Mouse (Mus musculus) midbrain, embryonic 16.5 days (tissue): ENCODE measurements around the gene Kifc3. TPM values are rescaled to one million over a fixed set of nuclear protein-coding genes. Genes with fewer than 3 reads are reported as not detected.

Experiments
- ATAC-seq: fragments of 200-750 bp; cut with Nextera tagmentation; 2 replicates; pipeline ENCODE4 v1.8.0; 2017; ENCODE audit warnings: moderate TSS enrichment
- H3K27ac ChIP-seq: fragments of 300-500 bp; sonication (generic); 2 replicates; pipeline ENCODE4 v1.5.1; 2014; ENCODE audit warnings: mild to moderate bottlenecking, low read length, mixed read lengths
- H3K27me3 ChIP-seq: fragments of 300-500 bp; sonication (generic); 2 replicates; pipeline ENCODE4 v1.6.1; 2014; ENCODE audit warnings: low read depth, low read length, mixed read lengths; ENCODE audit not compliant: control insufficient read depth, insufficient read depth
- H3K36me3 ChIP-seq: fragments of 300-500 bp; sonication (generic); 2 replicates; pipeline ENCODE4 v1.6.1; 2014; ENCODE audit warnings: mild to moderate bottlenecking, low read length, moderate library complexity, mixed read lengths; ENCODE audit not compliant: control insufficient read depth, insufficient read depth
- H3K4me1 ChIP-seq: fragments of 300-500 bp; sonication (generic); 2 replicates; pipeline ENCODE4 v1.6.1; 2014; ENCODE audit warnings: mild to moderate bottlenecking, low read length, mixed read lengths; ENCODE audit not compliant: control insufficient read depth, insufficient read depth
- H3K4me2 ChIP-seq: fragments of 300-500 bp; sonication (generic); 2 replicates; pipeline ENCODE4 v1.6.1; 2014; ENCODE audit warnings: mild to moderate bottlenecking, low read length, mixed read lengths
- H3K4me3 ChIP-seq: fragments of 300-500 bp; sonication (generic); 2 replicates; pipeline ENCODE4 v1.5.1; 2014; ENCODE audit warnings: low read depth, mild to moderate bottlenecking, low read length, moderate library complexity, mixed read lengths
- H3K9ac ChIP-seq: fragments of 300-500 bp; sonication (generic); 2 replicates; pipeline ENCODE4 v1.6.1; 2014; ENCODE audit warnings: low read depth, low read length, mixed read lengths
- H3K9me3 ChIP-seq: fragments of 300-500 bp; sonication (generic); replicated peaks from 2 replicates; pipeline ENCODE4 v1.6.1; 2014; ENCODE audit warnings: mild to moderate bottlenecking, low read length, mixed read lengths; ENCODE audit not compliant: control insufficient read depth, poor library complexity, severe bottlenecking
- WGBS: fragments of 180-500 bp; shearing (Covaris S2); extraction: QIAGEN DNeasy Blood & Tissue Kit; methylation state at CpG from one replicate; pipeline ENCODE4 v1.1.7; 2014; 5-methylcytosine and 5-hydroxymethylcytosine counted together
- polyA plus RNA-seq: library from polyadenylated mRNA; unstranded; fragments of >200 nt; fragmentation: Nextera tagmentation; extraction: Ambion mirVana; gene quantifications from 2 replicates; pipeline ENCODE4 v1.2.1, GENCODE M21; 2015

Kifc3 gene
- polyA plus RNA-seq, 1 experiment from 2014 or later = 31.1 TPM

DNA sequence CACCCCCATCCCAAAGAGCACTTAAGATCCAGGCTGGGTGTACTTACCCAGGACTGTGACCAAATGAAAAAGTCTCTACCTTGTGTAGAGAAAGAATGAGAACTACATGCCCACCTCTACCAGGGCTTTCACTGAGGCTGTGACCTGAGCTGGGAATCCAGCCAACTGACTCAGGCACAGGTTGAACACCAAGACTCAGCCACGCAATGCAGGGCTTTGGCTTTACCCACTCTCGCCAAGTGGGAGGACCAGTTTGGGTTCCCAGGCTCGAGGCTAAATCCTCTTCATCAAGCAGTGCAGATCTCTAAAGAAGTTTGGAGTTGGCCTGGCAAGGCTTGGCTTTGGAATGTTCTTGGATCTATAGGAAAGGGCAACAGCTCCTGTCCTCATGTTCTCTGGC, 127.1 kb downstream of the Kifc3 start:
- Histone ChIP-seq H3K36me3 (no peaks in the 10 kb centered on the region), H3K9me3 (no peaks in the 10 kb centered on the region), H3K27me3 (no peaks in the 10 kb centered on the region), H3K9ac (no peak overlapping the region), H3K4me2 (no peak overlapping the region), H3K4me1 (peaks cover 2% of the 10 kb centered on the region; the same call in 1 of the 2 replicates), H3K4me3 (no peak overlapping the region), H3K27ac (no peak overlapping the region)
- ATAC-seq = no peak
- WGBS = 79% methylated on average over 3 of the region's 3 CpGs

DNA sequence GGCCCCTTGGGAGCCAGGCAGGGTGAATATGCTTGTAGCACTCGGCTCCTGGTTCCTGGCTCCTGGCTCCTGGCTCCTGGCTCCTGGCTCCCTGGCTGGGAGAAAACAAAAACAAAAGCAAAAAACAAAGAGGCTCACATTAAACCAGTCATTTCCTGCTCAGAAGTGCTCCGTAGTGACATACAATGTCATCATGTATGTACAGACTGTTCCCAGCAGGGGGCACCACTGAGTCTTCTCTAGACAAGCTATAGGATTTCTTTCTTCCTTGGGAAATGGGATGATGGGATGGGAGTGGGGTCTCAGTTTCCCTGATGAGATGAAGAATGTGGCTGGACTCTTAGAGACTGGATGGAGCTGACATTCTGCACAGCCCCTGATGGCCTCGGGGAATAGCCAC, 135.0 kb downstream of the Kifc3 start:
- no peak overlapping the region for H3K4me2 ChIP-seq
- no peaks in the 10 kb centered on the region for H3K36me3 ChIP-seq
- no peak overlapping the region for H3K27ac ChIP-seq
- ATAC-seq = no peak
- H3K9me3 ChIP-seq = no peaks in the 10 kb centered on the region
- WGBS = 54% methylated on average over 3 of the region's 3 CpGs
- no peak overlapping the region for H3K9ac ChIP-seq
- H3K4me3 ChIP-seq = no peak overlapping the region
- no peaks in the 10 kb centered on the region for H3K27me3 ChIP-seq
- H3K4me1 ChIP-seq = no peaks in the 10 kb centered on the region

DNA sequence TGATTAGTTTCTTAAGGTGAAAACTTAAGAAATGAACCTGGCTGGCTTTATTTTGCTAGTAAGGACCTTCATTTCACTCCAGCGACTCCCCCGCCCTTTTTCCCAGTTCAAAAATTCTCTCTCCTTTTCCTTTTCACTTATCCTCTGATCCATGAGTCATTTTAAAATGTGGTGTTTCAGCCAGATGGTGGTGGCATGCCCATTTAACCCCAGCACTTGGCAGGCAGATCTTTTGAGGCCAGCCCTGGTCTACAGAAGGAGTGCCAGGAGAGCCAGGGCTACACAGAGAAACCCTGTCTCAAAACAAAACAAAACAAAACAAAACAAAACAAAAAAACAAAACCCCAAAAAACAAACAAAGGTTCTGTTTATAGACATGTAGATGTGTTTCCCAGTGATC, 138.1 kb downstream of the Kifc3 start:
- Histone ChIP-seq H3K4me2 (no peak overlapping the region), H3K27me3 (no peaks in the 10 kb centered on the region), H3K9ac (no peak overlapping the region), H3K36me3 (no peaks in the 10 kb centered on the region), H3K9me3 (no peaks in the 10 kb centered on the region), H3K4me1 (no peaks in the 10 kb centered on the region), H3K4me3 (no peak overlapping the region), H3K27ac (no peak overlapping the region)
- ATAC-seq = no peak
- WGBS = 91% methylated on average over 2 of the region's 2 CpGs

DNA sequence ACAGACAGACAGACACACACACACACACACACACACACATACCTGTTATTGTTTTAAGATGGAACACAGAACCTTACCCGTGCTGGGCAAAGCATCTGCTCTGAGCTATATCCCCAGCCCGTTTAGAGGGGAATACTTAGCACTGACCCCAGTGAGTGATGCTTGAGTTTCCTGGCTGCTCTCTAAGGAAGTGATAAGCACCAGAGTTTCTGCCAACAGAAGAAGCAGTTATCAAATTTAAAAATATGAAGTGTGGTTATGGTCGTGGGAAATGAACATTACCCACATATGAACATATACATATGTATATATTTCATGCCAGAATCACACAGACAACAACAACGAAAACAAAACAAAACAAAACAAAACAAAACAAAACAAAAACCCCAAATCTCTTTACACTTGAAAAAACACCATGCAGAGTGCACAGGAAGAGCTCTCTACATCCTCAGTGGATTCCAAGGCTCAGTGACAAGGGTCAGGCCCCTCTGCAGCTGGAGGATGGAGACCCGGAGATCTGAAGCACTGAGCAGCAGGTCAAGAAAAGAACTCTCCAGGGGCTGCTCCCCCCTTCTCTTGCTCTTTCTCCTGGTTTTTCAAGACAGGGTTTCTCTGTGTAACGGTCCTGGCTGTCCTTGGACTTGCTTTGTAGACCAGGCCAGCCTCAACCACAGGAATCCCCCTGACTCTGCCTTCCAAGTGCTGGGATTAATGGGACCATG, 142.6 kb downstream of the Kifc3 start:
- H3K4me1 ChIP-seq = no peaks in the 10 kb centered on the region
- no peak for ATAC-seq
- no peaks in the 10 kb centered on the region for H3K9me3 ChIP-seq
- no peak overlapping the region for H3K4me2 ChIP-seq
- H3K27me3 ChIP-seq = no peaks in the 10 kb centered on the region
- WGBS = 70% methylated on average over 6 of the region's 6 CpGs
- no peak overlapping the region for H3K9ac ChIP-seq
- no peak overlapping the region for H3K4me3 ChIP-seq
- no peaks in the 10 kb centered on the region for H3K36me3 ChIP-seq
- H3K27ac ChIP-seq = no peak overlapping the region

DNA sequence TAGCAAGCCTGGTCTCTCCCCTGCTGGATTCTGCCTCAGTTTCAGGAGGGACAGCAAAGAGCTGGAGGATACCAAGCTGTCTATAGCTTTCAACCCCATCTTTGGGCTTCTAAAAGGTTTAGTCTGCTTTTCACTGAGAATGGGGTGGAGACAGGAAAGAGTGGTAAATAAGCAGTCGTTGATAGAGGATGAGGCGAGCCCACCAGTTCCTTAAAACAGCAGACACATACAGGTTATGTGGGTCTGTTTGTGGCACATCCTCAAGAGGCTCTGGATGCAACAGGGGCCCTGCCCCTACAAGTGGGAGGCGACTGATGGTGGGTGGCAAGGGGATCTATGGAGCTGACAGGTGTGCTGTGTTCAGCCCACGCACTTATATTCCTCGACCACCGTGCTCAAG, 144.0 kb downstream of the Kifc3 start:
- H3K4me2 ChIP-seq = no peak overlapping the region
- H3K9me3 ChIP-seq = no peaks in the 10 kb centered on the region
- H3K4me3 ChIP-seq = no peak overlapping the region
- no peak for ATAC-seq
- H3K27ac ChIP-seq = no peak overlapping the region
- no peak overlapping the region for H3K9ac ChIP-seq
- WGBS = 83% methylated on average over 6 of the region's 6 CpGs
- no peaks in the 10 kb centered on the region; the same call in 1 of the 2 replicates for H3K27me3 ChIP-seq
- H3K4me1 ChIP-seq = no peaks in the 10 kb centered on the region
- no peaks in the 10 kb centered on the region for H3K36me3 ChIP-seq

DNA sequence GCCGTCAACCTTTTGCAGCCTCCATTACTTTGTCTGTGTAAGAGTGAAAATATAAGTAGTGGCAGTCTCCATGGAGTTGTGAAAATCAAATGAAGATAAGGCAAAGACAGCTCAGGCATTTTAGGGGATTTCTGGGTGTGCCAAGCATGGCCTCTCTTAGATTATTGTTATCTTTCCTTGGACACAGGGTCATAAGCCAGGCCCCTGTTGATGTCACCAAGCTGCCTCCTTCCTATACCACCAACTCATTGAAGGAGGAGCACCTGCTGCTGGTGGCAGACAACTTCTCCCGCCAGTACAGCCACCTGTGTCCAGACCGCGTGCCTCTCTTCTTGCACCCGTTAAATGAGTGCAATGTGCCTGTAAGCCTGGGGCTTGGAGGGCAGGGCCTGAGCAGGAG, 146.2 kb downstream of the Kifc3 start:
- no peak for ATAC-seq
- no peak overlapping the region for H3K4me3 ChIP-seq
- H3K4me1 ChIP-seq = no peaks in the 10 kb centered on the region
- H3K36me3 ChIP-seq = no peaks in the 10 kb centered on the region
- no peak overlapping the region for H3K9ac ChIP-seq
- WGBS = 91% methylated on average over 5 of the region's 5 CpGs
- no peaks in the 10 kb centered on the region for H3K9me3 ChIP-seq
- H3K27me3 ChIP-seq = no peaks in the 10 kb centered on the region; the same call in 1 of the 2 replicates
- H3K4me2 ChIP-seq = no peak overlapping the region
- no peak overlapping the region for H3K27ac ChIP-seq

DNA sequence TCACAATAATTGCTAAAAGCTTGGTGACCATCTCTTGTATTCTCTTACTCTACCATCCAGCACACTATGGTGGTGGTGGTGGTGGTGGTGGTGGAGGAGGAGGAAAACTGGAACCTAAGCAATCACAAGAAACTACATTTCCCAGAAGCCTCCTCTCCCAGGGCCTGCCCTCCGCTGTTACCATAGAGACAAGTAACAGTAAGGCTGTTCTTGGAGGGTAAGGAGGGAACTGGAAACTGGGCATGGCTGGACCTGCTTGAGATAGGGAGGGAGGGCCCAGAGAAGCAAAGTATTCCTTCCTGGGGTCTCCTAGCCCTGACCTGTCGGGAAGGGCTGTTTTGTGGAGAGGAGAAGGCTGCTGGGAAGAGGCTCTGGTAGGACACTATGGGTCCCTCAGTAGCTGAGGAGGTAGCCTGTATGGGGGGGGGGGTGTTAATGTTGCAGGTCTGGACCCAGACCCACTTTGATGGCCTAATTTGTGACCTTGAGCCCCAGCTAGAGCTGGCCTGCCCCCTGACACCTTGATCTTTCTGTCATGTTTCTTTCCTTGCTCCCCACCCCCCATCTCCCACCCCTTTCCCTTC, 147.6 kb downstream of the Kifc3 start, which contains the start of gene Drc7:
Gene Drc7, plus strand, starts transcription at position 177 of the 584 bp plus-strand sequence.
- H3K9me3 ChIP-seq = no peaks in the 10 kb centered on the region
- no peak within 1 kb of the TSS for H3K27ac ChIP-seq
- WGBS = 9% methylated on average over 2 of the region's 2 CpGs
- H3K4me2 ChIP-seq = peak within 1 kb of the TSS; percentile 29; the same call in 1 of the 2 replicates
- H3K27me3 ChIP-seq = no peaks in the 10 kb centered on the region; the same call in 1 of the 2 replicates
- no peaks in the 10 kb centered on the region for H3K36me3 ChIP-seq
- ATAC-seq = peak; percentile 89
- H3K9ac ChIP-seq = no peak within 1 kb of the TSS
- no peak within 1 kb of the TSS for H3K4me3 ChIP-seq
- no peaks in the 10 kb centered on the region for H3K4me1 ChIP-seq

DNA sequence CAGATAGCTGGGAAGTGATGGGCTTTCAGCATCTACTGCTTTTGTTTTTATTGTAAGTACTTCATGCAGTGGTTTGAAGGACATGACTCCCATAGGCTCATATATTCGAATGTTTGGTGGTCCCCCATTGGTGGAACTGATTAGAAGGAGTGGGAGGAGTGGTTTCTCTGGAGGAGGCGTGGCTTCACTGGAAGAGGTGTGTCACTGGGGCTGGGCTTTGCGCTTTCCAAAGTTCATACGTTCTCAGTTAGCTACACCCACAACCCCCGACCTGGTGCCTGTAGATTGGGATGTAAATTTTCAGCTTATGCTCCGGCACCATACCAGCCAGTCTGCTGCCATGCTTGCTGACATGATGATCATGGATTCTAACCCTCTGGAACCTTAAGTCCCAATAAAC, 148.2 kb downstream of the Kifc3 start:
- Histone ChIP-seq H3K9ac (no peak overlapping the region), H3K4me1 (no peaks in the 10 kb centered on the region), H3K27ac (no peak overlapping the region), H3K36me3 (no peaks in the 10 kb centered on the region), H3K9me3 (no peaks in the 10 kb centered on the region), H3K27me3 (no peaks in the 10 kb centered on the region; the same call in 1 of the 2 replicates), H3K4me2 (no peak overlapping the region), H3K4me3 (no peak overlapping the region)
- ATAC-seq = no peak
- WGBS = 60% methylated on average over 6 of the region's 6 CpGs
